24 mouse cellular contexts compared by ENCODE assay signal in the genomic region with DNA sequence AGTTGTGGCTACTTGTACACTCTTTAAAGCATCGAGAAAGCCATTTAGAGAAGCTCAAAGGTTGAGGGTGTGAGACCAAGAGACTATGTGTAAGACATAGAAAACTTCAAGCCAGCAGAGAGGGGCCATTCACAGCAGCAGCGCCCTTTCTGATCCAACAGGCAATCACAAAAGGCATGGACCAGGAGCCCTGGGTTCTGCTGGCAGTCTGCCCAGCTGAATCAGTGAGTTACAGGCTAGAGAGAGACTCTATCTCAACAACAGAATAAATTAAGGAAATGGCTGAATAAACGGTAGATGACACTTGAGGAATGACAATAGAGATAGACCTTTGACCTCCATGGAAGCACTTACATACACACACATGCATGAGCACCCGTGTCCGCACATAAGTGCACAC. TPM values are rescaled to one million over a fixed set of nuclear protein-coding genes. Genes with fewer than 3 reads are reported as not detected.
DNase-seq lines count a peak whose midpoint lies in the region; ATAC-seq and TF ChIP-seq lines count a peak whose summit lies in the region.
"Had no signal": no experiment of that assay in that cellular context is flagged by ENCODE, and none has a peak within 500 bp of the region (broad histone marks: within the 10 kb centered on the region; RNA-seq: fewer than 3 reads in every experiment).

No protein-coding gene starts in this region.

- no peaks in the 10 kb centered on the region for H3K36me3 ChIP-seq in hindbrain, embryonic 12.5 days
- H3K36me3 ChIP-seq in hindbrain, embryonic 14.5 days (replicated peaks; ENCODE audit: control insufficient read depth, insufficient read depth): no peaks in the 10 kb centered on the region
- H3K36me3 ChIP-seq in neural tube, embryonic 11.5 days (ENCODE audit: control insufficient read depth, insufficient read depth, low read length): no peaks in the 10 kb centered on the region
- H3K36me3 ChIP-seq in lung, postnatal 0 days (ENCODE audit: insufficient read depth, low read length): no peaks in the 10 kb centered on the region
- H3K36me3 ChIP-seq: embryonic facial prominence, embryonic 13.5 days; heart, embryonic 10.5 days; limb, embryonic 13.5 days; liver, embryonic 12.5 days; lung, embryonic 15.5 days had no signal

- peak; percentile 20; the same call in 1 of the 2 replicates for TF ChIP-seq CTCF in lung, postnatal 0 days (IDR thresholded peaks at IDR 0.05)

- H3K4me2 ChIP-seq in hindbrain, embryonic 12.5 days (replicated peaks): no peak overlapping the region
- no peak overlapping the region for H3K4me2 ChIP-seq in hindbrain, embryonic 14.5 days (replicated peaks)
- no peak overlapping the region for H3K4me2 ChIP-seq in neural tube, embryonic 11.5 days (ENCODE audit: low read depth)
- no peak overlapping the region for H3K4me2 ChIP-seq in lung, postnatal 0 days (replicated peaks; ENCODE audit: low read depth, low read length)
- H3K4me2 ChIP-seq: embryonic facial prominence, embryonic 13.5 days; limb, embryonic 13.5 days; liver, embryonic 12.5 days; lung, embryonic 15.5 days had no signal

- peak overlapping the region; percentile 12; the same call in 1 of the 2 replicates for H3K27ac ChIP-seq in hindbrain, embryonic 12.5 days
- H3K27ac ChIP-seq in hindbrain, embryonic 14.5 days: no peak overlapping the region
- H3K27ac ChIP-seq in neural tube, embryonic 11.5 days (ENCODE audit: low read depth, low read length): no peak overlapping the region
- H3K27ac ChIP-seq in lung, postnatal 0 days (ENCODE audit: low read length): no peak overlapping the region
- H3K27ac ChIP-seq: embryonic facial prominence, embryonic 13.5 days; heart, embryonic 10.5 days; kidney, postnatal 0 days; limb, embryonic 13.5 days; liver, embryonic 12.5 days; lung, embryonic 15.5 days had no signal

- H3K9ac ChIP-seq in hindbrain, embryonic 12.5 days: no peak overlapping the region
- H3K9ac ChIP-seq in hindbrain, embryonic 14.5 days: no peak overlapping the region
- H3K9ac ChIP-seq in neural tube, embryonic 11.5 days (ENCODE audit: low read length): no peak overlapping the region
- H3K9ac ChIP-seq in lung, postnatal 0 days (replicated peaks; ENCODE audit: low read depth): no peak overlapping the region
- H3K9ac ChIP-seq: embryonic facial prominence, embryonic 13.5 days; limb, embryonic 13.5 days; liver, embryonic 12.5 days; lung, embryonic 15.5 days had no signal

- peak; percentile 47 for ATAC-seq in hindbrain, embryonic 12.5 days (ENCODE audit: low FRiP score)
- ATAC-seq in hindbrain, embryonic 14.5 days (ENCODE audit: low FRiP score): no peak; the same call in 1 of the 2 replicates
- ATAC-seq in neural tube, embryonic 11.5 days (ENCODE audit: insufficient read depth, low FRiP score, low TSS enrichment): 0 out of 2 replicates have a peak, but pooled peaks have one; percentile 21
- peak; percentile 37 for ATAC-seq in lung, postnatal 0 days
- ATAC-seq: activated CD4-positive, CD25-positive, alpha-beta regulatory T cell, adult 4 months; liver, embryonic 12.5 days had no signal

- 61% methylated on average over 5 of the region's 5 CpGs for WGBS in hindbrain, embryonic 12.5 days
- 49% methylated on average over 5 of the region's 5 CpGs for WGBS in hindbrain, embryonic 14.5 days
- 78% methylated on average over 5 of the region's 5 CpGs for WGBS in neural tube, embryonic 11.5 days
- 47% methylated on average over 5 of the region's 5 CpGs for WGBS in lung, postnatal 0 days

- H3K9me3 ChIP-seq in hindbrain, embryonic 12.5 days (replicated peaks): no peaks in the 10 kb centered on the region
- no peaks in the 10 kb centered on the region for H3K9me3 ChIP-seq in hindbrain, embryonic 14.5 days (ENCODE audit: control insufficient read depth, low read length)
- H3K9me3 ChIP-seq in neural tube, embryonic 11.5 days (ENCODE audit: control insufficient read depth, low read length): no peaks in the 10 kb centered on the region
- H3K9me3 ChIP-seq in lung, postnatal 0 days (ENCODE audit: low read length): no peaks in the 10 kb centered on the region
- H3K9me3 ChIP-seq: embryonic facial prominence, embryonic 13.5 days; heart, embryonic 10.5 days; limb, embryonic 13.5 days; liver, embryonic 12.5 days; lung, embryonic 15.5 days had no signal

- H3K4me1 ChIP-seq in hindbrain, embryonic 12.5 days: peaks cover 22% of the 10 kb centered on the region; the same call in 1 of the 2 replicates
- H3K4me1 ChIP-seq in hindbrain, embryonic 14.5 days (replicated peaks; ENCODE audit: control insufficient read depth, insufficient read depth, low read length): no peaks in the 10 kb centered on the region
- H3K4me1 ChIP-seq in neural tube, embryonic 11.5 days (ENCODE audit: control insufficient read depth, insufficient read depth, low read length): no peaks in the 10 kb centered on the region
- H3K4me1 ChIP-seq in lung, postnatal 0 days (ENCODE audit: insufficient read depth, low read depth, low read length): no peaks in the 10 kb centered on the region
- H3K4me1 ChIP-seq: liver, embryonic 12.5 days had no signal

- H3K27me3 ChIP-seq in hindbrain, embryonic 12.5 days: no peaks in the 10 kb centered on the region
- H3K27me3 ChIP-seq in hindbrain, embryonic 14.5 days (ENCODE audit: control insufficient read depth, insufficient read depth, low read length): no peaks in the 10 kb centered on the region
- no peaks in the 10 kb centered on the region for H3K27me3 ChIP-seq in neural tube, embryonic 11.5 days (ENCODE audit: control insufficient read depth, insufficient read depth, low read length)
- no peaks in the 10 kb centered on the region for H3K27me3 ChIP-seq in lung, postnatal 0 days (replicated peaks; ENCODE audit: insufficient read depth, low read length)
- H3K27me3 ChIP-seq: embryonic facial prominence, embryonic 13.5 days; limb, embryonic 13.5 days; liver, embryonic 12.5 days; lung, embryonic 15.5 days had no signal

- DNase-seq in hindbrain, embryonic 14.5 days (ENCODE audit: low spot score): no peak
- DNase-seq in neural tube, embryonic 11.5 days (ENCODE audit: low spot score): no peak
- DNase-seq in neural tube, embryonic 10.5 days (ENCODE audit: extremely low spot score, low spot score): no peak
- DNase-seq in lung, postnatal 0 days (ENCODE audit: low spot score): no peak
- peak; percentile 49 to 74 for DNase-seq in lung, postnatal 4 days
- DNase-seq in testis, postnatal 14 days (ENCODE audit: low spot score): no peak
- no peak for DNase-seq in heart, adult 11 months
- DNase-seq: adrenal gland, adult 8-10 months; cerebellum, adult 2 months; cerebellum, postnatal 25 days; heart, postnatal 4 days; kidney, adult 2 months; layer of hippocampus, adult 9-11 months; right cerebral cortex, postnatal 14 days; thymus, postnatal 25 days had no signal

- H3K4me3 ChIP-seq in hindbrain, embryonic 12.5 days: no peak overlapping the region
- H3K4me3 ChIP-seq in hindbrain, embryonic 14.5 days (replicated peaks; ENCODE audit: low read length): no peak overlapping the region
- H3K4me3 ChIP-seq in neural tube, embryonic 11.5 days (ENCODE audit: low read depth, low read length): no peak overlapping the region
- no peak overlapping the region for H3K4me3 ChIP-seq in lung, postnatal 0 days (ENCODE audit: low read depth, low read length)
- H3K4me3 ChIP-seq: embryonic facial prominence, embryonic 13.5 days; erythroblast, embryonic 14.5 days; heart, embryonic 10.5 days; limb, embryonic 13.5 days; liver, embryonic 12.5 days; lung, embryonic 15.5 days had no signal

- TF ChIP-seq EP300 in lung, postnatal 0 days (IDR thresholded peaks at IDR 0.05): no peak; the same call in 1 of the 2 replicates

RNA-seq across cellular contexts. Expression of a gene that starts 21.1 kb away (rescaled TPM):
- polyA plus RNA-seq in hindbrain, embryonic 12.5 days (2016; fragmentation: Nextera tagmentation; extraction: Ambion mirVana): 40.8 and 41.9 TPM in 2 replicates
- 4.6 and 4.7 TPM in 2 replicates for polyA plus RNA-seq in hindbrain, embryonic 14.5 days (2014; fragmentation: Nextera tagmentation; extraction: Ambion mirVana)
- polyA plus RNA-seq in neural tube, embryonic 11.5 days (2014; fragmentation: Nextera tagmentation; extraction: Ambion mirVana): 30.1 and 31.7 TPM in 2 replicates
- polyA plus RNA-seq in lung, postnatal 0 days (2015; fragmentation: Nextera tagmentation; extraction: Ambion mirVana): 124 and 131 TPM in 2 replicates
- polyA plus RNA-seq: activated CD4-positive, CD25-positive, alpha-beta regulatory T cell, adult 4 months had no signal

RNA-seq across cellular contexts. Expression of a gene that starts 52.6 kb away (rescaled TPM):
- 40.7 and 43.4 TPM in 2 replicates for polyA plus RNA-seq in hindbrain, embryonic 12.5 days (2016; fragmentation: Nextera tagmentation; extraction: Ambion mirVana)
- polyA plus RNA-seq in hindbrain, embryonic 14.5 days (2014; fragmentation: Nextera tagmentation; extraction: Ambion mirVana): 25.7 and 26.2 TPM in 2 replicates
- polyA plus RNA-seq in neural tube, embryonic 11.5 days (2014; fragmentation: Nextera tagmentation; extraction: Ambion mirVana): 32.8 and 33.4 TPM in 2 replicates
- 14.4 and 16.3 TPM in 2 replicates for polyA plus RNA-seq in lung, postnatal 0 days (2015; fragmentation: Nextera tagmentation; extraction: Ambion mirVana)

Comparison
In these comparisons a context has a peak if more than half of its experiments do, and no peak if none do; other contexts are left out.
1. DNase-seq: peak in lung, postnatal 4 days (2 of 2); none in hindbrain, embryonic 14.5 days (single experiment), neural tube, embryonic 11.5 days (single experiment), neural tube, embryonic 10.5 days (single experiment), lung, postnatal 0 days (single experiment), testis, postnatal 14 days (single experiment) and heart, adult 11 months (single experiment).